Mouse (Mus musculus) limb, embryonic 14.5 days (tissue): ENCODE measurements at regions not wholly inside any gene's neighbourhood (a gene's known extent, or its start where the extent isn't known, plus 50 kb on each side); places are given as distances from the start of the nearest gene placed in this dataset.

ENCODE experiments used
- ATAC-seq: fragments of 200-750 bp; cut with Nextera tagmentation; 2 replicates; pipeline ENCODE4 v1.8.0; 2017; ENCODE audit warnings: low read depth, moderate number of reproducible peaks, moderate TSS enrichment; ENCODE audit not compliant: low FRiP score
- DNase-seq: peaks from one replicate; pipeline ENCODE4 v3.0.0-alpha.2; 2015; ENCODE audit warnings: low spot score
- H3K27ac ChIP-seq: fragments of 300-500 bp; sonication (generic); replicated peaks from 2 replicates; pipeline ENCODE4 v1.5.1; 2014; ENCODE audit warnings: low read depth, mild to moderate bottlenecking, low read length, moderate library complexity, mixed read lengths
- H3K27me3 ChIP-seq: fragments of 300-500 bp; sonication (generic); 2 replicates; pipeline ENCODE4 v1.6.1; 2014; ENCODE audit warnings: low read length, mixed read lengths; ENCODE audit not compliant: control insufficient read depth, insufficient read depth
- H3K36me3 ChIP-seq: fragments of 300-500 bp; sonication (generic); 2 replicates; pipeline ENCODE4 v1.6.1; 2014; ENCODE audit warnings: mild to moderate bottlenecking, low read length, moderate library complexity, mixed read lengths; ENCODE audit not compliant: control insufficient read depth, insufficient read depth
- H3K4me1 ChIP-seq: fragments of 300-500 bp; sonication (generic); 2 replicates; pipeline ENCODE4 v1.6.1; 2014; ENCODE audit warnings: antibody characterized with exemption, low read length, mixed read lengths; ENCODE audit not compliant: control insufficient read depth, insufficient read depth
- H3K4me2 ChIP-seq: fragments of 300-500 bp; sonication (generic); replicated peaks from 2 replicates; pipeline ENCODE4 v1.6.1; 2014; ENCODE audit warnings: low read depth, mild to moderate bottlenecking, low read length, moderate library complexity; ENCODE audit not compliant: severe bottlenecking
- H3K4me3 ChIP-seq: fragments of 300-500 bp; sonication (generic); replicated peaks from 2 replicates; pipeline ENCODE4 v1.5.1; 2014; ENCODE audit warnings: low read length
- H3K9ac ChIP-seq: fragments of 300-500 bp; sonication (generic); 2 replicates; pipeline ENCODE4 v1.6.1; 2014; ENCODE audit warnings: mild to moderate bottlenecking, low read depth, low read length, moderate library complexity; ENCODE audit not compliant: severe bottlenecking
- H3K9me3 ChIP-seq: fragments of 300-500 bp; sonication (generic); 2 replicates; pipeline ENCODE4 v1.6.1; 2016; ENCODE audit warnings: low read length; ENCODE audit not compliant: control insufficient read depth
- POLR2A ChIP-seq: fragments of 200-500 bp; IDR thresholded peaks from 2 replicates; pipeline ENCODE4 v1.8.0; 2012; ENCODE audit warnings: inconsistent platforms, mild to moderate bottlenecking, moderate library complexity, borderline replicate concordance; ENCODE audit not compliant: insufficient read depth, insufficient read length; ENCODE audit errors: extremely low read depth
- WGBS: fragments of 180-500 bp; shearing (Covaris S2); extraction: QIAGEN DNeasy Blood & Tissue Kit; methylation state at CpG from one replicate; pipeline ENCODE4 v1.1.7; 2014; 5-methylcytosine and 5-hydroxymethylcytosine counted together

GRCm38 (mm10) chr8:62284378-62285110 is 161.6 kb upstream of the Anxa10 start:
- ATAC-seq, result peak; percentile 44; the same call in 1 of the 2 replicates
- no peaks in the 10 kb centered on the region for H3K27me3 ChIP-seq
- H3K4me3 ChIP-seq, result no peak overlapping the region
- no peak overlapping the region for H3K27ac ChIP-seq
- DNase-seq, result no peak
- H3K36me3 ChIP-seq, result no peaks in the 10 kb centered on the region
- no peak for TF ChIP-seq POLR2A
- WGBS, result 70% methylated on average over 12 of the region's 12 CpGs
- no peaks in the 10 kb centered on the region for H3K9me3 ChIP-seq
- H3K4me2 ChIP-seq, result no peak overlapping the region
- no peak overlapping the region for H3K9ac ChIP-seq
- no peaks in the 10 kb centered on the region for H3K4me1 ChIP-seq

GRCm38 (mm10) chr8:62250551-62250950 is 127.6 kb upstream of the Anxa10 start:
- Histone ChIP-seq H3K4me2 (no peak overlapping the region), H3K4me3 (no peak overlapping the region), H3K4me1 (no peaks in the 10 kb centered on the region), H3K9me3 (no peaks in the 10 kb centered on the region), H3K27me3 (no peaks in the 10 kb centered on the region), H3K27ac (no peak overlapping the region), H3K36me3 (no peaks in the 10 kb centered on the region), H3K9ac (no peak overlapping the region)
- 96% methylated on average over 5 of the region's 6 CpGs for WGBS
- DNase-seq (no peak), ATAC-seq (no peak)
- no peak for TF ChIP-seq POLR2A
